Mouse (Mus musculus) thymus, adult 2 months (tissue): ENCODE results near the gene Zc3hav1. TPM values are rescaled to one million over a fixed set of nuclear protein-coding genes. Genes with fewer than 3 reads are reported as not detected.

Experiments used
- DNase-seq: peaks from one replicate; pipeline ENCODE4 v3.0.0; 2021
- H3K27ac ChIP-seq: fragments of 200-500 bp; 2 replicates; pipeline ENCODE4 v1.5.1; 2012; ENCODE audit warnings: low read length, control low read depth; ENCODE audit not compliant: control insufficient read depth, insufficient read depth
- H3K27me3 ChIP-seq: fragments of 200-500 bp; 2 replicates; pipeline ENCODE4 v1.6.1; 2012; ENCODE audit warnings: mild to moderate bottlenecking, low read length, moderate library complexity, mixed read lengths; ENCODE audit not compliant: control insufficient read depth, insufficient read depth
- H3K36me3 ChIP-seq: fragments of 200-500 bp; 2 replicates; pipeline ENCODE4 v1.6.1; 2012; ENCODE audit warnings: mild to moderate bottlenecking, low read length, moderate library complexity; ENCODE audit not compliant: control insufficient read depth, insufficient read depth
- H3K4me1 ChIP-seq: fragments of 200-500 bp; replicated peaks from 2 replicates; pipeline ENCODE4 v1.6.1; 2012; ENCODE audit warnings: low read length; ENCODE audit not compliant: control insufficient read depth, insufficient read depth
- H3K4me3 ChIP-seq: fragments of 200-500 bp; 2 replicates; pipeline ENCODE4 v1.5.1; 2012; ENCODE audit warnings: mild to moderate bottlenecking, low read length, control low read depth, moderate library complexity; ENCODE audit not compliant: control insufficient read depth, insufficient read depth
- CTCF ChIP-seq: fragments of 200-500 bp; IDR thresholded peaks from 2 replicates; pipeline ENCODE4 v1.5.1; 2012; ENCODE audit warnings: mild to moderate bottlenecking, control low read depth, low read length, moderate library complexity, borderline replicate concordance; ENCODE audit not compliant: control insufficient read depth, poor library complexity, insufficient read depth; ENCODE audit errors: extremely low read depth
- POLR2A ChIP-seq: fragments of 200-500 bp; IDR thresholded peaks from 2 replicates; pipeline ENCODE4 v1.6.1; 2012; ENCODE audit warnings: mild to moderate bottlenecking, low read length, control low read depth, moderate library complexity; ENCODE audit not compliant: control insufficient read depth, poor library complexity, insufficient read depth; ENCODE audit errors: extremely low read depth
- WGBS: fragments of 180-500 bp; shearing (Covaris S2); methylation state at CpG from one replicate; pipeline ENCODE4 v1.1.7; 2018; 5-methylcytosine and 5-hydroxymethylcytosine counted together
- polyA plus RNA-seq: library from polyadenylated mRNA; depleted of rRNA; stranded (reverse); fragments of >200 nt; gene quantifications from 2 replicates; pipeline ENCODE4 v1.2.3, GENCODE M21; 2012

The Zc3hav1 gene
- polyA plus RNA-seq, 1 experiment: 79.0 TPM

GRCm38 (mm10) chr6:38337951-38338350 is 16.5 kb downstream of the Zc3hav1 start:
- Histone ChIP-seq H3K36me3 (peaks cover 66% of the 10 kb centered on the region), H3K27me3 (no peaks in the 10 kb centered on the region), H3K27ac (no peak overlapping the region), H3K4me1 (peaks cover 13% of the 10 kb centered on the region), H3K4me3 (no peak overlapping the region)
- no peak for DNase-seq
- TF ChIP-seq CTCF (no peak), POLR2A (no peak)
- WGBS: 90% methylated on average over 6 of the region's 6 CpGs

GRCm38 (mm10) chr6:38337166-38337705 is 17.2 kb downstream of the Zc3hav1 start:
- WGBS: 96% methylated on average over 4 of the region's 4 CpGs
- Histone ChIP-seq H3K36me3 (peaks cover 73% of the 10 kb centered on the region), H3K4me3 (no peak overlapping the region), H3K27me3 (no peaks in the 10 kb centered on the region), H3K4me1 (peaks cover 9% of the 10 kb centered on the region), H3K27ac (no peak overlapping the region)
- TF ChIP-seq POLR2A: no peak
- TF ChIP-seq CTCF: no peak
- DNase-seq: no peak

GRCm38 (mm10) chr6:38335264-38335663 is 19.1 kb downstream of the Zc3hav1 start:
- Histone ChIP-seq H3K4me3 (no peak overlapping the region), H3K27ac (no peak overlapping the region), H3K27me3 (no peaks in the 10 kb centered on the region), H3K4me1 (no peaks in the 10 kb centered on the region), H3K36me3 (peaks cover 90% of the 10 kb centered on the region)
- no peak for TF ChIP-seq CTCF
- no peak for TF ChIP-seq POLR2A
- 97% methylated on average over 6 of the region's 6 CpGs for WGBS
- no peak for DNase-seq

GRCm38 (mm10) chr6:38326596-38326995 is 27.8 kb downstream of the Zc3hav1 start:
- Histone ChIP-seq H3K36me3 (peaks cover 94% of the 10 kb centered on the region), H3K27me3 (no peaks in the 10 kb centered on the region), H3K27ac (no peak overlapping the region), H3K4me1 (no peaks in the 10 kb centered on the region), H3K4me3 (no peak overlapping the region)
- TF ChIP-seq POLR2A (no peak), CTCF (no peak)
- WGBS: 93% methylated on average over 4 of the region's 4 CpGs
- DNase-seq: no peak

- no peak for TF ChIP-seq CTCF
- no peak for TF ChIP-seq POLR2A
- Histone ChIP-seq H3K27me3 (no peaks in the 10 kb centered on the region), H3K36me3 (peaks cover 92% of the 10 kb centered on the region), H3K4me1 (no peaks in the 10 kb centered on the region), H3K4me3 (no peak overlapping the region), H3K27ac (no peak overlapping the region)
- 75% methylated on average over 9 of the region's 9 CpGs for WGBS
- no peak for DNase-seq
Measured at GRCm38 (mm10) chr6:38320621-38321020, 33.8 kb downstream of the Zc3hav1 start.

- no peak overlapping the region for H3K4me3 ChIP-seq
- no peaks in the 10 kb centered on the region for H3K27me3 ChIP-seq
- H3K27ac ChIP-seq: no peak overlapping the region
- TF ChIP-seq POLR2A: no peak
- TF ChIP-seq CTCF: no peak
- H3K36me3 ChIP-seq: peaks cover 92% of the 10 kb centered on the region
- no peak for DNase-seq
- no peaks in the 10 kb centered on the region for H3K4me1 ChIP-seq
- 98% methylated on average over 4 of the region's 4 CpGs for WGBS
Measured at GRCm38 (mm10) chr6:38316050-38316449, 38.4 kb downstream of the Zc3hav1 start.

- H3K36me3 ChIP-seq: peaks cover 92% of the 10 kb centered on the region
- DNase-seq: peak; percentile 62
Measured at GRCm38 (mm10) chr6:38309741-38310140, 44.7 kb downstream of the Zc3hav1 start.

More at GRCm38 (mm10) chr6:38309741-38310140, 44.7 kb downstream of the Zc3hav1 start:
- Histone ChIP-seq H3K4me1 (peaks cover 5% of the 10 kb centered on the region), H3K27me3 (no peaks in the 10 kb centered on the region), H3K4me3 (no peak overlapping the region), H3K27ac (peak overlapping the region; percentile 46)
- no peak for TF ChIP-seq POLR2A
- TF ChIP-seq CTCF: no peak
